Mouse (Mus musculus): ENCODE results near the gene Coq7.

DNA sequence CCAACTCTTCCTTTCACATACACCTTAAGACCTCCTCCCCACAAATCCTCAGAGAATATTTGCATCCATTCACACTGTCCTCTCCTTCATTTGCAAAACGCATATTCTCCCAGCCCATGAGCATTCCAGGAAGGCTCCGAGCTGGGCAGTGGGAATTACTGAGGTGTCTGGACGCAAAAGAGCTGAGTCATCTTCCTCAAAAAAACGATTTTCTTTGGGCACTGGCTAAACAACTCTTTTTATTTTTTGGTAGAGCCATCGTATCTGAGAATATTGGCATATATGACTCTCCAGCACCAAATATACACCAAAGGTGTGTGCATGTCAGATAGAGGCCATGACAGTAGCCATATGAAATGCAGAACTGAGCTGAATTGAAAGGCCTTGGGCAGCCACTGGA is 46.2 kb downstream of the Coq7 start:
- TF ChIP-seq CTCF (conservative IDR thresholded peaks at IDR 0.05; ENCODE audit: low read length) (no peak), NANOG (IDR thresholded peaks at IDR 0.05; ENCODE audit: borderline replicate concordance, low read length) (no peak)

Data from E14TG2a.4 (cell line).